Mouse (Mus musculus): ENCODE measurements around the gene Asb18. TPM values are rescaled to one million over a fixed set of nuclear protein-coding genes. Genes with fewer than 3 reads are reported as not detected.

Asb18 gene
- polyA plus RNA-seq, 1 experiment from 2014 or later = not detected

DNA sequence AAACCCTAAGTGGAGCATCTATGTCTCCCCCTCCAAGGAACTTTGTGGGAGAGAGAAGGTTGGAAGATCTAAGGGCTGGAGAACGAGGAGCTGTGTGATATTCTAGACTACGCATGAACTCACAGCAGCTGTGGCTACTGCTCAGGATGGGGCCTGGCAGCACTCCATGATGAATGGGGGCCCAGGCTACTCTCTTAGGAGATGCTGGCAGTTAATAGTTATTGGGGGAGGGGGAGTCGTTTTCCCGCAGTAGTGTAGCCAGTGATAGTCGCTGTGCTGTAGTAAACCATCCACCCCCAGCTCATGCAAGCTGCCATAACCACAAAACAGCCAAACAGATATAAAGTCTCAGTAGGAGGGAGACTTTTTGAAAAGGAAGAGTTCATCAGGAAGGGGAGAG lies 102.1 kb downstream of the Asb18 start:
- 62% methylated on average over 5 of the region's 5 CpGs for WGBS
- no peak overlapping the region for H3K4me2 ChIP-seq (ENCODE audit: low read depth, low read length)
- H3K4me1 ChIP-seq (ENCODE audit: control insufficient read depth, insufficient read depth, low read length) = no peaks in the 10 kb centered on the region
- DNase-seq (ENCODE audit: low spot score) (no peak), ATAC-seq (replicated peaks; ENCODE audit: insufficient number of reproducible peaks, low FRiP score, low TSS enrichment, low read depth) (no peak)
- H3K9me3 ChIP-seq (replicated peaks; ENCODE audit: control insufficient read depth, low read length) = no peaks in the 10 kb centered on the region
- no peak overlapping the region for H3K9ac ChIP-seq (replicated peaks; ENCODE audit: low read length)
- H3K36me3 ChIP-seq (replicated peaks; ENCODE audit: control insufficient read depth, insufficient read depth, low read depth, low read length) = no peaks in the 10 kb centered on the region
- no peak overlapping the region for H3K4me3 ChIP-seq (ENCODE audit: low read depth, low read length)
- H3K27me3 ChIP-seq (ENCODE audit: control insufficient read depth, insufficient read depth, low read length) = no peaks in the 10 kb centered on the region
- no peak overlapping the region for H3K27ac ChIP-seq (replicated peaks; ENCODE audit: low read depth, low read length)

DNA sequence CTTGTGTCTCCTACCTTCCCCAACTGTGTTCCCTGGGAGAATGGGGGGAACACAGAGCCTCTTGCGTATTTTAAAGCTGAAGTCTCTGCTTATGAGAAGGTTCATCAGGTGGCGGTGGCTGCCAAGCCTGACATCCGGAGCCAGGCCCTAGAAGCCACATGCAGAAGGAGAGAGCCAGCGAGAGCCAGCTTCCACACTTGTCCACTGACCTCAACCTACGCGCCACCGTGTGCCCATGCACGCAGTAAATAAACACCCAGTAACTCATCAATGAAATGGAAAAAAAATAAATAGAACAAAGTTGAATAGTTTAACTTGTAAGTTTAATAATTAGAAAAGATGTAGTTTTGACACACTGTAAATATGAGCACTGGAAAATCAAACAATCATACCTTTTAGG lies 104.7 kb downstream of the Asb18 start:
- ATAC-seq (replicated peaks; ENCODE audit: insufficient number of reproducible peaks, low FRiP score, low TSS enrichment, low read depth) = no peak
- Histone ChIP-seq H3K4me2 (ENCODE audit: low read depth, low read length) (no peak overlapping the region), H3K27me3 (ENCODE audit: control insufficient read depth, insufficient read depth, low read length) (no peaks in the 10 kb centered on the region), H3K4me3 (ENCODE audit: low read depth, low read length) (no peak overlapping the region), H3K27ac (replicated peaks; ENCODE audit: low read depth, low read length) (no peak overlapping the region), H3K36me3 (replicated peaks; ENCODE audit: control insufficient read depth, insufficient read depth, low read depth, low read length) (no peaks in the 10 kb centered on the region), H3K9ac (replicated peaks; ENCODE audit: low read length) (no peak overlapping the region), H3K4me1 (ENCODE audit: control insufficient read depth, insufficient read depth, low read length) (no peaks in the 10 kb centered on the region), H3K9me3 (replicated peaks; ENCODE audit: control insufficient read depth, low read length) (no peaks in the 10 kb centered on the region)
- DNase-seq (ENCODE audit: low spot score) = no peak
- WGBS = 87% methylated on average over 8 of the region's 8 CpGs

DNA sequence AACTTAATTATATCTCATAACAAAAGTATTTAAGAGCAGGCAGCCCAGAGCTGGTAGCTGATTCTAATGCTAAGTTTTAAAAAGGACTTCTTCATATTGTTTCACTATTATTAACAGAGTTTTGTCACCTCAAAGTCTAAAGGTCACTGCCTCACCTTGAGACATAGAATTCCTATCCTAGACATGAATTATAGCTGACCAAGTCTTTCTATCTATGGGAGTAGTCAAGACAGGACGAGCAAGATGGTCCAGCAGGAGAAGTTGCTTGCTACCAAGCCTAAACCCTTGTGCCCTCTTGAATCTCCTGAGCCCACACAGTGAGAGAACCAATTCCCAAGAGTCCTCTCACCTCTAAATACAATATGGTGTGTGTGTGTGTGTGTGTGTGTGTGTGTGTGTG lies 111.8 kb downstream of the Asb18 start:
- no peaks in the 10 kb centered on the region for H3K4me1 ChIP-seq (ENCODE audit: control insufficient read depth, insufficient read depth, low read length)
- WGBS = 80% methylated on average over 1 of the region's 1 CpGs
- no peak for DNase-seq (ENCODE audit: low spot score)
- H3K4me2 ChIP-seq (ENCODE audit: low read depth, low read length) = no peak overlapping the region
- H3K9ac ChIP-seq (replicated peaks; ENCODE audit: low read length) = no peak overlapping the region
- no peak overlapping the region for H3K27ac ChIP-seq (replicated peaks; ENCODE audit: low read depth, low read length)
- no peak for ATAC-seq (replicated peaks; ENCODE audit: insufficient number of reproducible peaks, low FRiP score, low TSS enrichment, low read depth)
- H3K27me3 ChIP-seq (ENCODE audit: control insufficient read depth, insufficient read depth, low read length) = no peaks in the 10 kb centered on the region
- no peaks in the 10 kb centered on the region for H3K9me3 ChIP-seq (replicated peaks; ENCODE audit: control insufficient read depth, low read length)
- no peak overlapping the region for H3K4me3 ChIP-seq (ENCODE audit: low read depth, low read length)
- H3K36me3 ChIP-seq (replicated peaks; ENCODE audit: control insufficient read depth, insufficient read depth, low read depth, low read length) = no peaks in the 10 kb centered on the region

DNA sequence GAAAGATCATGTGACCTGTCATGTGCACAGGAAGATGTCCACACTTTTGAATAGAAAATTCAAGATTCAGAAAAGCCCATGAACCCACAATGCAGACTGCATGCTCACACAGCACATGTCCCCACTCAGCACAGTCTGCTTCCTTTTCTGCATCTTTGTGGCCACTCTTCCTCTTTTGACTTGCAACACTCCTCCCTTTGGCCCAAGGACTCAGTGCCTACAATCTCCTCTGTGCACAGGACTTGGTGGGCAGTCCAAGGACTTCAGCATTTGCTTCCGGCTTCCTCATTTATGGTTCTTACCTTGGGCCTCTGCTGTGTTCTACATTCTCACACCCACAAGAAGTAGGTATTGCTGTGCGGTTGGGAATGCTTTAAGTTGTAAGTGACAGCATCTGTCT lies 112.2 kb downstream of the Asb18 start:
- Histone ChIP-seq H3K4me1 (ENCODE audit: control insufficient read depth, insufficient read depth, low read length) (no peaks in the 10 kb centered on the region), H3K9me3 (replicated peaks; ENCODE audit: control insufficient read depth, low read length) (no peaks in the 10 kb centered on the region), H3K9ac (replicated peaks; ENCODE audit: low read length) (no peak overlapping the region), H3K27ac (replicated peaks; ENCODE audit: low read depth, low read length) (no peak overlapping the region), H3K27me3 (ENCODE audit: control insufficient read depth, insufficient read depth, low read length) (no peaks in the 10 kb centered on the region), H3K4me3 (ENCODE audit: low read depth, low read length) (no peak overlapping the region), H3K36me3 (replicated peaks; ENCODE audit: control insufficient read depth, insufficient read depth, low read depth, low read length) (no peaks in the 10 kb centered on the region), H3K4me2 (ENCODE audit: low read depth, low read length) (no peak overlapping the region)
- ATAC-seq (replicated peaks; ENCODE audit: insufficient number of reproducible peaks, low FRiP score, low TSS enrichment, low read depth) (no peak), DNase-seq (ENCODE audit: low spot score) (no peak)
- 92% methylated on average over 2 of the region's 2 CpGs for WGBS

DNA sequence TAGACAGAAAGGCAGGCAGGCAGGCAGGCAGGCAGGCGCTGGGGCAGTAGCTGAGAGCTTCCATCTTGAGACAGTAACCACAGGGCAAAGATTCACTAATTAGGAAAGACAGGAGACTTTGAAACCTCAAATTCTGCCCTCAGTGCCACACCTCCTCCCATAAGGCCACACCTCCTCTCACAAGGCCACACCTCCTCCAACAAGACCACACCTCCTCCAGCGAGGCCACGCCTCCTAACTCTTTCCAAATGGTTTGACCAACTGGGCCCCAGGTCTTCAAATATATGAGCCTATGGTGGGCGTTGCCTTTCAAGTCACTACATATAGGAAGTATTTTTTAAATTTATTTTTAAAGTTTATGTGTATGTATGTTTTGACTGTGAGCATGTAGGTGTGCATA lies 113.1 kb downstream of the Asb18 start:
- ATAC-seq (replicated peaks; ENCODE audit: insufficient number of reproducible peaks, low FRiP score, low TSS enrichment, low read depth) = no peak
- no peaks in the 10 kb centered on the region for H3K9me3 ChIP-seq (replicated peaks; ENCODE audit: control insufficient read depth, low read length)
- 84% methylated on average over 4 of the region's 4 CpGs for WGBS

More for the DNA sequence above, 113.1 kb downstream of the Asb18 start:
- H3K9ac ChIP-seq (replicated peaks; ENCODE audit: low read length) = no peak overlapping the region
- H3K36me3 ChIP-seq (replicated peaks; ENCODE audit: control insufficient read depth, insufficient read depth, low read depth, low read length) = no peaks in the 10 kb centered on the region
- no peaks in the 10 kb centered on the region for H3K27me3 ChIP-seq (ENCODE audit: control insufficient read depth, insufficient read depth, low read length)
- DNase-seq (ENCODE audit: low spot score) = no peak
- no peak overlapping the region for H3K4me3 ChIP-seq (ENCODE audit: low read depth, low read length)
- no peaks in the 10 kb centered on the region for H3K4me1 ChIP-seq (ENCODE audit: control insufficient read depth, insufficient read depth, low read length)
- H3K27ac ChIP-seq (replicated peaks; ENCODE audit: low read depth, low read length) = no peak overlapping the region
- H3K4me2 ChIP-seq (ENCODE audit: low read depth, low read length) = no peak overlapping the region

Other genes starting within 250 kb of the Asb18 start
- 5.5 and 7.2 TPM in 2 replicates for gene Gbx2, start 83.5 kb downstream of the Asb18 start, polyA plus RNA-seq (2014; fragmentation: Nextera tagmentation; extraction: Ambion mirVana)
- 0.56 TPM in 1 of 2 replicates, not detected in the other for gene Iqca, start 138.7 kb upstream of the Asb18 start, polyA plus RNA-seq (2014; fragmentation: Nextera tagmentation; extraction: Ambion mirVana)
- 39.9 and 44.5 TPM in 2 replicates for gene Ackr3, start 189.3 kb upstream of the Asb18 start, polyA plus RNA-seq (2014; fragmentation: Nextera tagmentation; extraction: Ambion mirVana)

Measured in embryonic facial prominence, embryonic 11.5 days (tissue).